Mouse (Mus musculus) hindlimb bud, embryonic 11.5 days (tissue): ENCODE data around the gene Hoxd11.

Experiments used
- DNase-seq: peaks from one replicate; pipeline ENCODE4 v3.0.0-alpha.2; 2012; ENCODE audit warnings: low read depth, low spot score; ENCODE audit errors: extremely low spot score

Hoxd11 gene

DNA sequence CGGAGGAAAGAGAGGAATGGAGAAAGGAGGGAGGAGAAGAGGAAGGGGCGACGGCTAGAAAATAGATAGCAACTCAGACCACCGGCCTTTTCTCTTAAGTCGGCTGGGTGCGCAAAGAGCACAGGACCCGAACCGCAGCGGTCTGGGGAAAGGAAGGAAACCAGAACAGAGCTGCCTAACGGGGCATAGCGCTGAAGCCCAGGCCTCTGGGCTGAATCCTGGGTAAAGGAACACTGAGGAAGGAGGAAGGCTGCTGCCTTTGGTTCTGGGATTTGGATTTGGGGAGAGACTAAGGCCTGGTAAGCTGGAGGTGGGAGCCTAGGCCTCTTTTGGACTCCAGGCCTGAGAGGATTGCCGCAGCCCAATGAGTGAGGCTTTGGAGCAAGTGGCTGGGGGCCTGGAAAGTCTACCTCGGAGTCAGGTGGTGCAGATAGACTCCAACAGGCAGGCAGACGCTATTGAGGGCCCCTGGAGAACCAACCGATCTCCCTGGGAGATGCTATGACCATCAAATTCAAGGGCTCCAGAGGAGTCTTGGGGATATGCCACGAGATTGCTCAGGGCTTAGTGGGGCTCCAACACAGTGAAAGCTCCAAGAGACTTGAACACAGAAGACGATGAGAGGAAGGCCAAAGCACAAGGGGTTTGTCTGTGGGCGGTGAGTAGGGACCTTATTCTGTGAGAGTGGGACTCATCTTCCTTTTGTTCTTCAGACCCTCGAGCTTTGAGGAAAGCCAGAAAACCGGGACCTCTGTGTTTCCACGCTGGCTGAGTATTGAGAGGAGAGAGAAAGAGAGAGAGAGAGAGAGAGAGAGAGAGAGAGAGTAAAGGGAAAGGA is 1.4 kb downstream of the Hoxd11 start:
- no peak for DNase-seq

DNA sequence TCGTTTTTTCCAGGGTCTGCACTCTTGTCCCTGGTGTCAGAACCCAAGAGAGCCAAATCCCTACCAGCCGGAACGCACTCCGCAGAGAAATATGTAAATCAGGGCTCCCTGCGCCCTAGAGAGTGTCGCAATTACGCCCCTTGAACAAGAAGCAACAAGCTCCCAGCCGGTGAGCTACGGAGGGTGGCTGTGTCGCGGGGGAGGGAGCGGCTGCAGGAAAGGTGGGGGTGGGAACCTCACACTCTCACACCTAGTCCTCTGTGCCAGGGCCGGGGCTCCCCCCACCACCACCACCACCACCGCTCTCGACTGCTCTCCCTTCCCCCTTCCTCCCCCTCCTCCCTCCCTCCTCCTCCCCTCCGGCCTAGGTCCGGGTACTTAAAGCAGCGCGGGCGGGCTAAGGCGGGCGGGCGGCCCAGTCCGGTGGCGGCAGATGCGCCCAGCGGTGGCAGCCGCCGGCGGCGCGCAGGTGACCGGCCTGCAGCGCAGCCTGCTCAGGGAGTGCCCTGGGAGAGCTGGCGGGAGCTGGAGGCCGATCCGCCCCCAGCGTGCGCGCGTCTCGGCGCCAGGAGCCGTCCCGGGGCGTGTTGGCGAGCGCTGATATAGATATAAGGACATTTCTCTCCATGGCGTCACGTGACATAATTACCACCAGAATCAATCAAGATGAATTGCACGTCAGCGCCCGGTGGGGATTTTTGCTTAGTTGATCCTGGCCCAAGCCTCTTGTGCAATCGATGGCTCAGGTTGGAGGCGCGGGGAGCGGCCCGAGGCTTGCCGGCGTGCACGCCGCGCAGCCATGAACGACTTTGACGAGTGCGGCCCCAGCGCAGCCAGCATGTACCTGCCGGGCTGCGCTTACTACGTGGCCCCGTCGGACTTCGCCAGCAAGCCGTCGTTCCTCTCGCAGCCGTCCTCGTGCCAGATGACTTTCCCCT is 2.5 kb downstream of the Hoxd11 start:
- no peak for DNase-seq

DNA sequence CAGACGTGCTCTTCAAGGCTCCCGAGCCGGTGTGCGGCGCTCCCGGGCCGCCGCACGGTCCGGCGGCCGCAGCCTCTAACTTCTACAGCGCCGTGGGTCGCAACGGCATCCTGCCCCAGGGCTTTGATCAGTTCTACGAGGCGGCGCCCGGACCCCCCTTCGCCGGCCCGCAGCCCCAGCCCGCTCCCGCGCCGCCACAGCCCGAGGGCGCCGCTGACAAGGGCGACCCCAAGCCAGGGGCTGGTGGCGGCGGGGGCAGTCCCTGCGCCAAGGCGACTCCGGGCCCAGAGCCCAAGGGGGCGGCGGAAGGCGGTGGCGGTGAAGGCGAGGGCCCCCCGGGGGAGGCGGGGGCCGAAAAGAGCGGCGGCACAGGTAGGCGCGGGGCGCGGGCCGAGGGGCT is 3.4 kb downstream of the Hoxd11 start:
- DNase-seq: no peak

DNA sequence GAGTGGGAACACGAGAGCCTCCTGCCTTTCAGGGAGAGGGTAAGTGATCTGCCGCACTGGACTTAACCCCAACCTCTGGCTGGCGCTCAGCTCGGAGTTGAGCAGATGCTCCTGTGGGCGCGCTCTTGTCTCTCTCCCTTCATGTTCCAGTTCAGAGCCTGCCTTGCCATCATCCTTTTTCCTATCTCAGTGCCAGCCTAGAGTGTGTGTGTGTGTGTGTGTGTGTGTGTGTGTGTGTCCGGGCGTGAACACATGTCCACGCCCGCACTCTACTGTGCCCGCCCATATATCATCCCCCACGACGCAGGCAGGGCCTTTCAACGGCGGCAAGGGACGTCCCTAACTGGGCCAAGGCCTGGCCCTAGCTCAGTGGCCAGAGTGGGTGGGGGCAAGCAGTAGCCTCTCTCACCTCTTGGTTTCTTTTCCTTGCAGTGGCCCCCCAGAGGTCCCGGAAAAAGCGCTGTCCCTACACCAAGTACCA is 4.2 kb downstream of the Hoxd11 start:
- no peak for DNase-seq

DNA sequence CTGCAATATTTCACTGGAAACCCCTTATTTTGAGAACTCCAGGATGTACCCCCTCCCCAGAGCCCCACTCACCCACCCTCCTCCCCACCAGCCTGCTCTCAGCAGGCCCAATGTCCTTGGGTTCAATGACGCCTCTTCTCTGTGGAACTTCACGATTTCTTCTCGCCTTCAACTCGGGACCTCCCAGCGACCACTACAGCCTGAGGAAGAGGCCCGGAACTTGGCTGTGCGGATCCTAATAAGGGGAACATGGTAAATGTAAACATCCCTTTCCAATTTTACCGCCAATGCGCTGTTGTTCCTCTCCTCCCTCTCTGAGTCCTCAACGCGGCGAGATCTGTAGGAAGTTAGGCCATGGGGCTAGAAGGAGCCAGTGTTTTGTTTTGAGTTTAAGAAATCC is 4.7 kb downstream of the Hoxd11 start:
- DNase-seq: no peak

DNA sequence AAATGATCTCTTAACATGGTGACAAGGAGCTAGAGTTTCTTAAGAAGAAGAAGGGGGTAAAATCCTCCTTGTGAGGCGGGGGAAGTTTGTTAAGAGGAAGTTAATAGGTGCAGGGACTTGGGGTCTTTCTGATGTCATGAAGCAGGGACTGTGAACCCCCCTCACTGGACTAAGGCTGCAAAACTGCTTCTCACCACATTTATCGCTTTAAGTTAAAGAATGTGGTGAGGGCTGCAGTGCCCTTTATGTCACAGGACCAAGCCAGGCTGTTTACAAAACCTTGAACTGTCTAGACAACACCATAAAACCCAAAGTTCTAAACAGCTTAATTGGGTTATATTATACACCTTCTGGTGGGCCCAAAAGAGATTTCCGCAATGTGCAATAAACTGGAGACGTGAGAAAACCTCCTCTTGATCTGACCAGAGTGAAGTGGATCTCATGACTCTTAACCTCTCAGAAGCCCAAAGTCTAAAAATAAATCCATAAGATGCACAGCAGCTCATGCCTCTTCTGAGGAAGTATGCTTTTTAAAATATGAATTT is 5.8 kb downstream of the Hoxd11 start:
- DNase-seq: no peak

DNA sequence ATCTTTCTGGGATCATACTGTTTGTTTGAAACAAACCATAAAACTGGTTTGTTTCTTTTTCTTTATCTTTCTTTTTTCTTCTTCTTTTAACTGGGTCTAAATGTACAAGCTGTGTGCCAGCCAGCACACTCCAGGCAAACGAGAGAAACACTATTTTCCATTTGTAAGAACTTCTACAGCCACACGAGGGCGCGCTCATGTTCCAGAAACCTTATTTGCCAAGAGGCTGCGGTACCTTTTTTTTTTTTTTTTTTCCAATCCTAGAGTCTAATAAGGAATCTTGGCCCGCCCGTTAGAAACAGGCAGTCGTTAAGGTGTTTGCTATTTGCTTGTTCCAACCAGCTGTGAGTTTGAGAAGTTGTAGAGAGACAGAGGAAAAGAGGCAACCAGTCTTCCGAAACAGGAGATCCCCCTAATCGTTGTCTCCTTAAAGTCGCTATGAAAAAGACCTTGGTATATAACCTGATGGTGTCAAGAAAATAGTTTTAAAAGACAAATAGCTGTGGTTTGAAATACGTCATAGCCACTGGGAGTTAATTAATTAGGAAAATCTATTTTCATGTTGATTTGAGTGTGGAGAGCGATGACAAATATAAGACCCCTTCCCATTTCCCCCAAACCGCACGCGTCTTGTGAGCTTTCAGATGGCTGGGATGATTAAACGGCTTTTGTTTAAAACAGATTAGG is 7.1 kb downstream of the Hoxd11 start:
- DNase-seq: no peak

DNA sequence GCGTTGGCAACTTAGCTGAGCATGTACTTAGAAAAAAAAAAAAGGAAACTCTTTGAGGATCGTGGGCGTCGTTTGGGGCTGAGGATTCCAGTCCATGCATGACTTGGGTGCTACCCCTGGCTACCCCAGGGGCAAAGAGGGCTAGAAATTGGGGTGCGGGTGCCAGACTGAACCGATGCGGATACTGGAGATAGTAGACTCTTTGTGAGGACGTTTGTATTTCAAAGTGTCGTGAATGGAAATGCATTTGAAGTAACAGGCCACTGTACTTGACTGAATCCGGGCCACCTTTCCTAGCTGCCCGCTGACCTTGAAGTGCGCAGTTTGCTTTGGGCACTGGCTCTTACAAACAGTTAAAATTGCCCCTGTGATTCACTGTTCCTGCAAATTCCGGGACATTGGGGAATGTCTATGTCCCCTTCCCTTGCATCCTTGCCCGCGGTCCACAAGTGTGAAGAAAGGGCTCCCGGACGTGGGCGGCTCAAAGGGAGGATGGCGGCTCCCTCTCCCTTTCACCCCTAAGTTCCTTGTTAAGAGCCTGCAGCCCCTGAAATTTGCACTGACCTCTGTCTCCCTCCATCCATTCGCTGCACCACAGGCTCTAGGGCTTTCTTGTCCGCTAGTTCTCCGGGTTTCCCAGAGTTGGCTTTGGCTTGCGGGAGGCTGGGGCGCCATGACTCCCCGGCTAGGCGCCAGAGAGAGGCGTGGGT is 7.8 kb downstream of the Hoxd11 start:
- no peak for DNase-seq

DNA sequence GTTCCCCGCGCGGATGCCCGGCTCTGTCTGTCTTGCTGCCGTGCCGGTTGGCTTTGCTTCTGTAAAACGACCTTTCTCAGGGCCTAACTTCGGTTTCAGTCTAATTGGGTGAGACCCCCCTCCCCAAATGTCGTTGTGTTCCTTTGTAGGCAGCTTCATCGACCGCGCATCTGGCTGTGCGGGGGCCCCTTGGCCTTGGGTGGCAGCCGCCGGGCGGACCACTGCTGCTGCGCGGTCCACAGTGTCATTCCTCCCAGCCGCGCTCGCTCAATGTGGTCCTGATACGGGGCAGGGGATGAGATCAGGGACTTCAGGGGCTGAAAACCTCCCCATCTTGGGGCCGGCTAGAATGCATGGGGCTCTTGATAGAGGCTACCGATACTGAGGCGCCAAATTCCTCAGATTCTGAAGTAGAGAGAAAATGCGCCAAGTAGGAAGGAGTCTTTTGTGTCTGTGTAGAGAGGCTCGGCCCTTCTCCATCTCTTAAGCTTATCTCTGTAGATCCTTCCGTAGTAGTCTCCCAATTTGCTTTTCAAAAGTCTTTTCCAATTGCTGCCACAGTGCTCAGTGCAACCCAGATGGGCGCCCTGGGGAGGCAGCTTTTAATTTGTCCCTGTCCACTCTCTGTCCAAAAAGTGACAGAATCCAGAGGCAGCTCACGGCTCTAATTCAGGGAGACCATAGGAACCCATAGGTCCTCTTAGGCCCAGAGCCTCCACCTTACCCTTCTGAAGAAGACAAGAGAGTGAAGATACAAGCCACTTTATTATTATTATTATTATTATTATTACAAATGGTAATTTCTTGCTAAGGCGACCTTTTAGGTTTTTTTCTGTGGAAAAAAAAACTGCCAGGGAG is 8.6 kb downstream of the Hoxd11 start:
- no peak for DNase-seq

DNA sequence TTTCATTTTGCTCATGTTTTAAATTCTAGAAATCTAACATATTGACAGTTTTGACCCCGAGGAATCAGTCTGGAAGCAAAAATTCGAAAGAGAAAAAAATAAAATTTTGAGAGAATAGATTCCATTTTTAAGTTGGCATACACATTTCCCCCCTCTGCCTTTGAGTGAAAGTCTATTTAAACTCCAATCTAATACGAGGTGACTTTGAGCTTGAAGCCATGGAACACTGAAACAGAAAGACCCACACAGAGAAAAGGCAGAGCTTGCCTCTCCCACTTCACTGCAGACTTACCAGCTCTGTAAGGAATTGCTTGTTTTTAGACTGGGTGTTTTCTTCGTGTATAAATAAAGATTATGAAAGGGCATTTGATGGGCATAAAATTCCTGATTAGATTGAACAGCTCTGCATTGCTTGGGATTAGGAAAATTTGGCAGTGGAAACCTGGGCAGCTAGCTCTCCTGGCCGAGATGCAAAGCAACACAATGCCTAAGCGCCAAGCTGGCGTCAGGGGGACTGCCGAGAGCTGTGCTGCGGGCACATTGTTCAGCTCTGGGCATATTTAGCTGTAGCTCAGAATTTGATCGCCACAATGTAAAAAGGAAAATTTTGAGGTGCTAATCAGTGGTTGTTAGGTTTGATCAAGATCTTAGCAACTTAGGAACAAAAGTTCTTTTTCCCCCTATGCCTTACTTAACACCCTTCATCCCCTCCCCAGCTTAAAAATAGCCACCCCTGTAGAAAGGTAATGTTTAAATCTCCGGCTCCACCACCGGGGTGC is 9.6 kb downstream of the Hoxd11 start:
- no peak for DNase-seq

DNA sequence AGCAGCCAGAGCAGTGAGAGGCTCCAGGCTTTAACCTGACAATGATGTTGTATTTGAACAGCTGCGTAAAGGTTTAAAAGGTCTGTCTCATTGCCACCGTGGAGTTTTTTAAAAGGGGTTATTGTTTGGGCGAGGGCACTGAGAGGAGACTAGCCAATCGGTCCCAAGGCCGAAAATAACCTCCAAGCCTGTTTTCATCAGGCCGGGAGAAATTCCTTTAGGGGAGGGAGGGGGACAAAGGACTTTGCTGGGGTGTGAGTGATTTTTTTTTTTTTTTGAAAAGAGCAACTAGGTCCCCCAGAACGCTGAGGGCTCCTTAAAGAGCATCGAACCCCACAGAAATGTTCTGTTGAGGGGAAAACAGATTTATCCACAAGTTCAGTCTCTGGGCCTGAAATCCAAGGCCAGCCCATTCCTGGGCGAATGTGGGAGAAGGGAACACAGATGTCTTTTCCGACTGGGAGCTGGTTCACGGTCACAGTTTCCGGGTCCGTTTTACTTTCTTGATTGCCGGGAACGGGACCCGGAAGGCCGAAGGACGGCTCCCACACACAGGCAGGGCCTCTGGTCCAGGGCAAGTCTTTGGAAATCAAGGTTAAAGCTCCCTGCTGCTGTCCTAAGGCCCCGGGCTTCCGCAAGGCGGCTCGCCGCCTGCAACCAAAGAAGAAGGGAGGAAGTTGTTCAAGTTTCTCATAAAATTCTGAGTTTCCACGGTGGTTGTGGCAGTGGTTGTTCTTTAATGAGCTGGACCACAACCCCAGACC is 10.4 kb downstream of the Hoxd11 start:
- no peak for DNase-seq

DNA sequence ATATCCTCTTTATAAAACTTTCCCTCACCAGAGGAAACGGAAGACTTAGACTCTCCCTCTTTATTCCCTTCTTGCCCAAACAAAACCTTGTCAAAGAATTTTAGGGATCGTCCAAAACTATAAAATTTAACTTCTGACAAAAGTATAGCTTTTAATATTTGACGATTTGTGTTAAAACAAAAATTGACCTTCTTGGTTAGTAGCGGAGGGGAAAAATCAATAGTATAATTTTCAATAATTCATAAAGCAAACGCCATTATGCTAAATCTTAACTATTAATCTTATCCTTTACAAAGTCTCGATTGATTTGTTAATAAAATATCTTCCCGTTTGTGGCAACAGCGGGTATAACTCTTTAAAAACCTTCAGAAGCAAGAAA is 11.0 kb downstream of the Hoxd11 start:
- no peak for DNase-seq

DNA sequence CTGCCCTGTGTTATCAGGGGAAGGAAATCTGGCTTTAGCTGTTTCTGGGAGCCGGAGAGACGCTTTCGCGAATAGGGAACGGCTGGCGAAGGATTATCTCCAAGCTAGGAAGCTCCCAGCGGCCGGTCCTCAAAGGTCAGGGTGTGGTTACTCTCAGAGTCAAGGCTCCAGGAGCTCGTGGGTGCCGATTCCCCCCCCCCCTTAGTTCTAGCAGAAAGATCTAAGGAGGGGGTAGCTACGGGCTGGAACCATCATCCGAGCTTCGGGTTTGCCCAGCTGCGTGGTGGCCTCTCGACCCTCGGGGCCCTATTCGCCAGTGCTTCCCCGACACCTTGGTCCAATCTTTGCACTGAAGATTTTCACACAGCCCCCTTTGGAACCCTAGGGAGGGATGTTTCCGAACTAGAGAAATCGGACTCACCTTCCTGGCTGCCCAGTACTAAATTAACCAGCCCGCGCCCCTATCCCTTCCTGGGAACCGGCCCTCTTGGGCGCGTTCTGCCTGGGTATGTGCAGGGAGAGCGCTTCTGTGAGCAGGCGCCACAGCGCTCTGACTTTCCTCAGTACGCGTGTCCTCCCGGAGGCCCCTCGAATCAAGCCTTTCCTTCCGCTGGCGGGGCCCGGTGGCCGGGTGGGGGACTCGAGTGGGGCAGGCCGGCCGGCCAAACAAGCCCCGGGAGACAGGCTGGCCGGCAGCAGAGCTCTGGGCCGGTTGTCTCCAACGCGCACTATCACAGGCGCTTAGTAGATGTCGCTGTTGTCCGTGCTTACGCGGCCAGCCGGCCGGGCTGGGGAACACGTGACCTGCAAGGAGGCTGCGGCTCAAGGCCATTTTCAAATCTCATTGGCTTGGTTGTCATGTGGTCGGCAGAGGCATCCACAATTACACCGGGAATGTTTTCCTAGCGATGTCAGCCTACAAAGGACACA is 11.9 kb downstream of the Hoxd11 start, which contains the start of gene Hoxd10:
Hoxd10 (plus strand) TSS at position 903 of the 930 bp plus-strand sequence.
- no peak for DNase-seq

DNA sequence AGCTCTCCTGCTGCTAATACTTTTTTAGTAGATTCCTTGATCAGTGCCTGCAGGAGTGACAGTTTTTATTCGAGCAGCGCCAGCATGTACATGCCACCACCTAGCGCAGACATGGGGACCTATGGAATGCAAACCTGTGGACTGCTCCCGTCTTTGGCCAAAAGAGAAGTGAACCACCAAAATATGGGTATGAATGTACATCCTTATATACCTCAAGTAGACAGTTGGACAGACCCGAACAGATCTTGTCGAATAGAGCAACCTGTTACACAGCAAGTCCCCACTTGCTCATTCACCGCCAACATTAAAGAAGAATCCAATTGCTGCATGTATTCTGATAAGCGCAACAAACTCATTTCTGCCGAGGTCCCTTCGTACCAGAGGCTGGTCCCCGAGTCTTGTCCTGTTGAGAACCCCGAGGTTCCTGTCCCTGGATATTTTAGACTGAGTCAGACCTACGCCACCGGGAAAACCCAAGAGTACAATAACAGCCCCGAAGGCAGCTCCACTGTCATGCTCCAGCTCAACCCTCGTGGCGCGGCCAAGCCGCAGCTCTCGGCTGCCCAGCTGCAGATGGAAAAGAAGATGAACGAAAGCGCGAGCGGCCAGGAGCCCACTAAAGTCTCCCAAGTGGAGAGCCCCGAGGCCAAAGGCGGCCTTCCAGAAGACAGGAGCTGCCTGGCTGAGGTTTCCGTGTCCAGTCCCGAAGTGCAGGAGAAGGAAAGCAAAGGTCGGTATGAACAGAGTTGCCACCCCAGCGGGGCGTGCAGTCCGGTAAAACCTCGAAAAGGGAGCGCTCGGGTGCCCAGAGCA is 12.8 kb downstream of the Hoxd11 start:
- no peak for DNase-seq

DNA sequence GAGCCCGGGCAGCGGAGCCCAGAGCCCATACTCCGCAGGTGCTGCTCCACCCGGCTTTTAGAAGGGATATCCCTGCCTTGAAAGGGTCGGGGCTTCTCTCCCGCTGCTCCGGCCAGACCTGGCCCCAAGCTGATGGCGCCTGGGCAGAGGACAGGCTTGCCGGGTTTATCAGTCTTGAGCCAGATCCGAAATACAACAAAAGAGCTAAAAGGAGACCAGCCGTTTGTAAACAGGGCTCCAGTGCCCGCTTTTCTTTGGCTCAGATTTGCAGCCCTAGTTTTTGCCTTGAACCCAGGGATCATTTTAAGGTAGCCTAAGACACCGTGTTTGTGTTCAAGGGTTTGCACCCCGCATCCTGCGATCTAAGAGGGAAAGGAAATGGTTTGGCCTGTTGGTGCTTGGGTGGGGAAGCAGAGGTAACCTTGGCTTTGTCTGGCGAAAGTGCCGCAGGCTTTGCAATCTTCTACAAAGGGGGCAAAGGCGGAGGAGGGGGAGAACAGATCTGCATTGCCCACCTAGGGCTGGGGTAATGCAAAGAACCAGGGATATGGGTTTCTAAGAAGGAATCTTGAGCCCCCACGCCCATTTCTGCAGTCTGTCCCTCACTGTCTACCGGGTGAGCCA is 13.6 kb downstream of the Hoxd11 start:
- no peak for DNase-seq

DNA sequence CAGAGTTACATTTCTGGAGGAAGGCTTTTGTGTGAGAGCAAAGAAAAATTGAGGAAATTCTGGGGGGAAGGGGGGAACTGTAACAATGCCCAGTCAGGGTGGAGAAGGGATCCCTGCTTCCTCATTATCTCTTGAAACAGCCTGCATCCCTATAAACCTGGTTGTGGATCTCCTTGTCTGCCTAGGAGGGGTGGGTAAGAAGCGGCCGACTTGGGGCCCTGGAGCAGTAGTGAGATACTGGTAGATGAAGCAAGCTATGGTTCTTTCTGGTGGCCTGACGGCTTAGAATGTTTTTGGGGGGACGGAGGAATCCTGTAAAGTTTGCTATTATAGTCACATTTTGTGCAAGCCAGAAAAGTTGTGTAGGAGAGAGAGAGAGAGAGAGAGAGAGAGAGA is 14.1 kb downstream of the Hoxd11 start:
- DNase-seq: no peak
